Mouse (Mus musculus) MEL (cell line): ENCODE measurements around the gene Cemip2. TPM values are rescaled to one million over a fixed set of nuclear protein-coding genes. Genes with fewer than 3 reads are reported as not detected.

Experiments used
- DNase-seq: peaks from one replicate; pipeline ENCODE4 v3.0.0; 2011; ENCODE audit warnings: low read depth, low spot score
- H3K27ac ChIP-seq: 2 replicates; pipeline ENCODE4 v1.5.1; 2012; ENCODE audit warnings: low read depth, mild to moderate bottlenecking, control low read depth, low read length, moderate library complexity; ENCODE audit not compliant: control insufficient read depth
- H3K27me3 ChIP-seq, 2 experiments: fragments of 150-350 bp in 1 of 2; sonication (generic) in 1 of 2; 2 replicates each; pipeline ENCODE4 v1.6.1; 2012; ENCODE audit warnings: low read length in 2 of 2, mild to moderate bottlenecking in 2 of 2, improper control_type of control experiment in 1 of 2, moderate library complexity in 1 of 2; ENCODE audit not compliant: insufficient read depth in 2 of 2, control insufficient read depth in 1 of 2
- H3K36me3 ChIP-seq, 2 experiments: 2 replicates each; pipeline ENCODE4 v1.6.1; 2012 to 2014; ENCODE audit warnings: low read length in 2 of 2, improper control_type of control experiment in 1 of 2, inconsistent platforms in 1 of 2, mild to moderate bottlenecking in 1 of 2; ENCODE audit not compliant: insufficient read depth in 2 of 2, control insufficient read depth in 1 of 2
- H3K4me1 ChIP-seq, 2 experiments: fragments of 150-350 bp in 1 of 2; sonication (generic) in 1 of 2; 2 replicates each; pipeline ENCODE4 v1.6.1; 2012; ENCODE audit warnings: low read length in 2 of 2, improper control_type of control experiment in 1 of 2, mild to moderate bottlenecking in 1 of 2; ENCODE audit not compliant: insufficient read depth in 2 of 2, control insufficient read depth in 1 of 2
- H3K4me3 ChIP-seq, 2 experiments: fragments of 150-350 bp in 1 of 2; sonication (generic) in 1 of 2; 2 replicates each; pipeline ENCODE4 v1.5.1; 2012; ENCODE audit warnings: low read depth in 2 of 2, low read length in 2 of 2, mild to moderate bottlenecking in 2 of 2, moderate library complexity in 2 of 2, control low read depth in 1 of 2, improper control_type of control experiment in 1 of 2; ENCODE audit not compliant: control insufficient read depth in 1 of 2, insufficient read depth in 1 of 2
- H3K79me2 ChIP-seq: 2 replicates; pipeline ENCODE4 v1.6.1; 2012; ENCODE audit warnings: mild to moderate bottlenecking, low read length, moderate library complexity; ENCODE audit not compliant: control insufficient read depth, poor library complexity, insufficient read depth
- H3K9ac ChIP-seq: 2 replicates; pipeline ENCODE4 v1.6.1; 2012; ENCODE audit warnings: low read depth, mild to moderate bottlenecking, control low read depth, low read length, moderate library complexity; ENCODE audit not compliant: control insufficient read depth, poor library complexity, severe bottlenecking
- H3K9me3 ChIP-seq: fragments of 150-350 bp; sonication (generic); replicated peaks from 2 replicates; pipeline ENCODE4 v1.6.1; 2012; ENCODE audit warnings: mild to moderate bottlenecking, low read length, improper control_type of control experiment, moderate library complexity; ENCODE audit not compliant: insufficient read depth
- CHD2 ChIP-seq: IDR thresholded peaks from 2 replicates; pipeline ENCODE4 v1.6.1; 2011; ENCODE audit warnings: low read length, improper control_type of control experiment
- CTCF ChIP-seq, 3 experiments: IDR thresholded peaks in 2 of 3; conservative IDR thresholded peaks in 1 of 3; 2 replicates each; pipeline ENCODE4 v1.5.1; 2011 to 2012; ENCODE audit warnings: low read length in 3 of 3, low read depth in 2 of 3, mild to moderate bottlenecking in 2 of 3, improper control_type of control experiment in 1 of 3, inconsistent platforms in 1 of 3, mixed read lengths in 1 of 3, moderate library complexity in 1 of 3; ENCODE audit not compliant: control insufficient read depth in 1 of 3, insufficient read depth in 1 of 3, poor library complexity in 1 of 3, severe bottlenecking in 1 of 3
- E2F4 ChIP-seq: IDR thresholded peaks from 2 replicates; pipeline ENCODE4 v1.6.1; 2011; ENCODE audit warnings: low read depth, low read length, improper control_type of control experiment, borderline replicate concordance
- ELF1 ChIP-seq: IDR thresholded peaks from 2 replicates; pipeline ENCODE4 v1.6.1; 2014; ENCODE audit warnings: low read depth, mild to moderate bottlenecking, inconsistent platforms, low read length, improper control_type of control experiment, moderate library complexity
- ETS1 ChIP-seq: IDR thresholded peaks from 2 replicates; pipeline ENCODE4 v1.6.1; 2012; ENCODE audit warnings: low read depth, mild to moderate bottlenecking, inconsistent platforms, low read length, improper control_type of control experiment, moderate library complexity
- GABPA ChIP-seq: IDR thresholded peaks from 2 replicates; pipeline ENCODE4 v1.6.1; 2012; ENCODE audit warnings: low read depth, mild to moderate bottlenecking, inconsistent platforms, low read length, improper control_type of control experiment, moderate library complexity
- JUND ChIP-seq: IDR thresholded peaks from 2 replicates; pipeline ENCODE4 v1.6.1; 2011; ENCODE audit warnings: low read depth, mild to moderate bottlenecking, improper control_type of control experiment, low read length
- MAFK ChIP-seq: IDR thresholded peaks from 2 replicates; pipeline ENCODE4 v1.6.1; 2011; ENCODE audit warnings: low read depth, mild to moderate bottlenecking, low read length, improper control_type of control experiment, borderline replicate concordance
- NELFE ChIP-seq: IDR thresholded peaks from 2 replicates; pipeline ENCODE4 v1.6.1; 2011; ENCODE audit warnings: low read depth, low read length, improper control_type of control experiment
- POLR2AphosphoS2 ChIP-seq: IDR thresholded peaks from 2 replicates; pipeline ENCODE4 v1.6.1; 2011; ENCODE audit warnings: low read length, improper control_type of control experiment
- RAD21 ChIP-seq: IDR thresholded peaks from 2 replicates; pipeline ENCODE4 v1.6.1; 2011; ENCODE audit warnings: mild to moderate bottlenecking, low read depth, low read length, improper control_type of control experiment
- TBP ChIP-seq: IDR thresholded peaks from 2 replicates; pipeline ENCODE4 v1.8.0; 2011; ENCODE audit warnings: low read depth, low read length, improper control_type of control experiment
- USF1 ChIP-seq: IDR thresholded peaks from 2 replicates; pipeline ENCODE4 v1.6.1; 2014; ENCODE audit warnings: low read depth, mild to moderate bottlenecking, inconsistent platforms, low read length, improper control_type of control experiment, moderate library complexity
- ZNF384 ChIP-seq: IDR thresholded peaks from 2 replicates; pipeline ENCODE4 v1.6.1; 2012; ENCODE audit warnings: low read depth, mild to moderate bottlenecking, inconsistent platforms, low read length, improper control_type of control experiment
- polyA plus RNA-seq, 2 experiments: library from polyadenylated mRNA; stranded (reverse) in 1 of 2; unstranded in 1 of 2; fragments of >175 nt in 1 of 2; fragments of >200 nt in 1 of 2; gene quantifications; 2 replicates each; pipeline versions ENCODE4 v1.2.1 to v1.2.4; 2012; ENCODE audit warnings: low replicate concordance in 2 of 2, low read depth in 1 of 2; ENCODE audit not compliant: insufficient read length in 2 of 2, insufficient read depth in 1 of 2, missing spikeins in 1 of 2
- total RNA-seq: library from RNA; depleted of rRNA; stranded (reverse); fragments of 300-350 nt; gene quantifications from 2 replicates; pipeline ENCODE4 v1.2.3, GENCODE M21; 2012

Cemip2 gene
- total and polyA plus RNA-seq, 3 experiments, result 5.0 to 5.9 TPM; not detected in 1

GRCm38 (mm10) chr19:21737881-21738590 is 40.1 kb upstream of the Cemip2 start (continued):
- TF ChIP-seq USF1 (no peak), ETS1 (no peak), E2F4 (no peak), GABPA (no peak), CTCF (IDR thresholded peaks at IDR 0.05 in 2 of 3, conservative IDR thresholded peaks at IDR 0.05 in 1 of 3; ENCODE audit: control insufficient read depth in 1 of 3, insufficient read depth in 1 of 3, low read depth in 2 of 3, low read length in 3 of 3, poor library complexity in 1 of 3, severe bottlenecking in 1 of 3) (no peak), ZNF384 (no peak)

GRCm38 (mm10) chr19:21738591-21739280 is 39.4 kb upstream of the Cemip2 start:
- Histone ChIP-seq H3K4me1 (peaks cover 2 to 19% of the 10 kb centered on the region in 2 experiments; a peak in 3 of 4 replicates), H3K79me2 (no peaks in the 10 kb centered on the region), H3K27me3 (no peaks in the 10 kb centered on the region), H3K36me3 (peaks cover 0 to 27% of the 10 kb centered on the region in 2 experiments; a peak in 2 of 4 replicates), H3K9ac (peak overlapping the region; percentile 63), H3K4me3 (peak overlapping the region; percentile 47 to 50; a peak in 3 of 4 replicates), H3K9me3 (no peaks in the 10 kb centered on the region), H3K27ac (peak overlapping the region; percentile 92)
- peak; percentile 66 for DNase-seq
- no peak for TF ChIP-seq CHD2
- 0 out of 2 replicates have a peak, but pooled peaks have one; percentile 38 for TF ChIP-seq TBP
- TF ChIP-seq NELFE, result peak; percentile 24; the same call in 1 of the 2 replicates

GRCm38 (mm10) chr19:21742138-21742537 is 36.0 kb upstream of the Cemip2 start:
- no peaks in the 10 kb centered on the region for H3K79me2 ChIP-seq
- H3K36me3 ChIP-seq, result peaks cover 0 to 15% of the 10 kb centered on the region in 2 experiments; a peak in 2 of 4 replicates
- TF ChIP-seq RAD21 (no peak), POLR2AphosphoS2 (no peak), MAFK (no peak), JUND (no peak), ELF1 (no peak), ZNF384 (no peak), GABPA (no peak)
- TF ChIP-seq, all 39 proteins: peak for 0
- Histone ChIP-seq H3K27ac (no peak overlapping the region), H3K4me3 (no peak overlapping the region), H3K27me3 (no peaks in the 10 kb centered on the region), H3K9ac (no peak overlapping the region), H3K4me1 (peaks cover 2 to 14% of the 10 kb centered on the region in 2 experiments; a peak in 3 of 4 replicates), H3K9me3 (no peaks in the 10 kb centered on the region)
- DNase-seq, result no peak
